Mouse (Mus musculus) stomach, embryonic 16.5 days (tissue): Measurements from ENCODE around the gene Pcsk5. TPM values are rescaled to one million over a fixed set of nuclear protein-coding genes. Genes with fewer than 3 reads are reported as not detected.
A peak's percentile ranks its signal among the peaks of the same experiment; 100 is the strongest.

Experiments used
- ATAC-seq: fragments of 200-750 bp; cut with Nextera tagmentation; 2 replicates; pipeline ENCODE4 v1.8.0; 2017; ENCODE audit warnings: moderate number of reproducible peaks, moderate TSS enrichment; ENCODE audit not compliant: insufficient read depth, low FRiP score
- H3K27ac ChIP-seq: fragments of 300-500 bp; sonication (generic); 2 replicates; pipeline ENCODE4 v1.5.1; 2014; ENCODE audit warnings: low read length
- H3K27me3 ChIP-seq: fragments of 300-500 bp; sonication (generic); 2 replicates; pipeline ENCODE4 v1.6.1; 2014; ENCODE audit warnings: low read length, control low read depth, mixed read lengths; ENCODE audit not compliant: control insufficient read depth, insufficient read depth
- H3K36me3 ChIP-seq: fragments of 300-500 bp; sonication (generic); 2 replicates; pipeline ENCODE4 v1.6.1; 2014; ENCODE audit warnings: low read length; ENCODE audit not compliant: control insufficient read depth, insufficient read depth
- H3K4me1 ChIP-seq: fragments of 300-500 bp; sonication (generic); 2 replicates; pipeline ENCODE4 v1.6.1; 2014; ENCODE audit warnings: low read length, control low read depth, mixed read lengths; ENCODE audit not compliant: control insufficient read depth, insufficient read depth
- H3K4me2 ChIP-seq: fragments of 300-500 bp; sonication (generic); 2 replicates; pipeline ENCODE4 v1.6.1; 2014; ENCODE audit warnings: low read depth, low read length, mixed read lengths
- H3K4me3 ChIP-seq: fragments of 300-500 bp; sonication (generic); replicated peaks from 2 replicates; pipeline ENCODE4 v1.5.1; 2014; ENCODE audit warnings: mild to moderate bottlenecking, low read length
- H3K9ac ChIP-seq: fragments of 300-500 bp; sonication (generic); 2 replicates; pipeline ENCODE4 v1.6.1; 2014; ENCODE audit warnings: low read length
- H3K9me3 ChIP-seq: fragments of 300-500 bp; sonication (generic); replicated peaks from 2 replicates; pipeline ENCODE4 v1.6.1; 2016; ENCODE audit warnings: low read length, control low read depth; ENCODE audit not compliant: control insufficient read depth
- WGBS: fragments of 180-500 bp; shearing (Covaris S2); extraction: QIAGEN DNeasy Blood & Tissue Kit; methylation state at CpG from one replicate; pipeline ENCODE4 v1.1.7; 2014; 5-methylcytosine and 5-hydroxymethylcytosine counted together
- polyA plus RNA-seq: library from polyadenylated mRNA; unstranded; fragments of >200 nt; fragmentation: Nextera tagmentation; extraction: Ambion mirVana; gene quantifications from 2 replicates; pipeline ENCODE4 v1.2.1, GENCODE M21; 2015

Gene Pcsk5
- polyA plus RNA-seq, 1 experiment from 2014 or later = 12.1 TPM

DNA sequence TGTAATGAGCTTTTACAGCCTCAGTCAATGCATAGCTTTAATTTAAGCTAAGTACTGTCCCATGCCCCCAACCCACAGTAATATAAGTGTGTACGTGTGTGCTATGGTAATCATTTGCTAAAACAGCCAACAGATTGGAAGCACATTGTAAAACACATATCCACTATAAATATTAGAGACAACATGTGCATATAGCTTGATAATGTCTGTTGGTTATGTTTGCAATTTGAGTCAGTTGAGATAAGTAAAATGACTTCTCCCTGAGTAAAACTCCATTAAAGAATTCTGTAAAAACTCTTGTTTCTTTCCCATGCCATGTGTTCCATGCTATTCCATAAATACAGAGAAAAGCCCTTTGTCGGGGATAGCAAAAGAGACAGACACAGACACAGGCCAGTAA, 4.2 kb upstream of the Pcsk5 start:
- Histone ChIP-seq H3K27ac (no peak overlapping the region), H3K4me1 (peaks cover 5% of the 10 kb centered on the region; the same call in 1 of the 2 replicates), H3K36me3 (no peaks in the 10 kb centered on the region), H3K4me3 (no peak overlapping the region), H3K9ac (no peak overlapping the region), H3K4me2 (no peak overlapping the region), H3K27me3 (no peaks in the 10 kb centered on the region), H3K9me3 (no peaks in the 10 kb centered on the region)
- 82% methylated on average over 2 of the region's 2 CpGs for WGBS
- ATAC-seq = no peak

DNA sequence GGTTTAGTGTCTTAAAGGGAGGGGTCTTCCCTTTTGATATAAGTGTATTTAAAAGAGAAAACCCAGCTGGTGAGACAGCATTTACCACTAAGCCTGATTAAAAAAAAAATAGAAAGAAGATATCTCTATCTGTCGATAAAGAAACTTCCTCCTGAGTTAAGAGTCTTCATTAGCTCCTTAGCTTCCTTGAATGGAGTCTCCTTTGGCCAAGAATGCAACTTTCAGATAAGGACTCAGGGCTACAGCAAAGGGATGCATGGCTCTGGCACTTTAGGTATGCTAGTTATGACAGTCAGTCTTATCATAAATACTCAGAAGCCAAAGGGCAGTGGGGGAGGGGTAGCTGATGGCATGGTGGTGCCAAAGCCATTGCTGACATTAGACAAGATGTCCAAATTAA, 2.4 kb upstream of the Pcsk5 start:
- no peak for ATAC-seq
- H3K9ac ChIP-seq = no peak overlapping the region

DNA sequence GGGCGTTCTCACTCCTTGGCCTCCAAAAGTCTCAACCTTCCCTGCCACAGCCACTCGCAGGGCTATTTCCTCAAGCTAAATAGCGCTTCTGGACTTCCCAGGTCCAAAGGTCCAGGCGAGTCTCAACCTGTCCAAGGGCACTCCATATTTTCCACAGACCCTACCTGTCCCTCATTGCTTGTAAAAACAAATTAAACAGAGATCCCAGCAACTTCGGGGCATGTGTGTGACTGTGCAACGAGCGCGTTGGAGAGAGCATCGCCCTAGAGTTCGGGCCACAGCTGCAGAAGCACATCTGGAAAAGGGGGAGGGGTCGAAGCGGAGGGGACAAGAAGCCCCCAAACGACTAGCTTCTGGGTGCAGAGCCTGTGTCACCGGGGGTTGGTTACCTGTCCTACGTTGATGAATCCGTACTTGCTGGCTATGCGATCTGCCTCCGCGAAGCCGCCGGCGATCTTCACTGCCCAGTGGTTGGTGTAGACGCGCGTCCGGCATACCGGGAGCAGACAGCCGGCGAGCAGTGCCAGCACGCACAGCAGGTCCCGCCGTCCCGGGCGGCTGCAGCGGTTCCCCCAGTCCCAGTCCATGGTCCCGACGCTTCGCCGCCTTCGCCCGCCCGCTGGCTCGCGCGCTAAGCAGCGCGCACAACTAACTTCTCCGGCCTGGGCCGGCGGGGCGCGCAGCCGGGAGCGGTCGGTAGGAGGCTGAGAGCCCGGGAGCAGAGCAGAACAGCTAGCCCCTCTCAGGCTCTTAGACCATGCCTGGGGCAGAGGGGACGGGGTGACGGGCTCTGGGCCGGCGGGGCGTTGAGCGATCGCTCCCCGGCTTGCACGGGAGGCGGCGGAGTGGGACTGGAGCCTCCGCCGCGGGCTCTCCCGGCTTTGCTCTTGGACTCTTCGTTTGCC, 614 bp downstream of the Pcsk5 start:
- peak; percentile 83 for ATAC-seq
- whole genome bisulfite sequencing = under 1% methylated on average over 71 of the region's 72 CpGs
- Histone ChIP-seq H3K36me3 (no peaks in the 10 kb centered on the region), H3K27ac (peak overlapping the region; percentile 80), H3K4me1 (peaks cover 7% of the 10 kb centered on the region; the same call in 1 of the 2 replicates), H3K4me2 (peak overlapping the region; percentile 90), H3K27me3 (no peaks in the 10 kb centered on the region), H3K4me3 (peak overlapping the region; percentile 83), H3K9ac (peak overlapping the region; percentile 88), H3K9me3 (no peaks in the 10 kb centered on the region)

More for the DNA sequence above, 2.4 kb upstream of the Pcsk5 start:
- Histone ChIP-seq H3K4me1 (peaks cover 7% of the 10 kb centered on the region; the same call in 1 of the 2 replicates), H3K9me3 (no peaks in the 10 kb centered on the region), H3K4me2 (no peak overlapping the region), H3K36me3 (no peaks in the 10 kb centered on the region), H3K27me3 (no peaks in the 10 kb centered on the region), H3K27ac (no peak overlapping the region), H3K4me3 (no peak overlapping the region)
- WGBS = 50% methylated on average over 1 of the region's 1 CpGs

DNA sequence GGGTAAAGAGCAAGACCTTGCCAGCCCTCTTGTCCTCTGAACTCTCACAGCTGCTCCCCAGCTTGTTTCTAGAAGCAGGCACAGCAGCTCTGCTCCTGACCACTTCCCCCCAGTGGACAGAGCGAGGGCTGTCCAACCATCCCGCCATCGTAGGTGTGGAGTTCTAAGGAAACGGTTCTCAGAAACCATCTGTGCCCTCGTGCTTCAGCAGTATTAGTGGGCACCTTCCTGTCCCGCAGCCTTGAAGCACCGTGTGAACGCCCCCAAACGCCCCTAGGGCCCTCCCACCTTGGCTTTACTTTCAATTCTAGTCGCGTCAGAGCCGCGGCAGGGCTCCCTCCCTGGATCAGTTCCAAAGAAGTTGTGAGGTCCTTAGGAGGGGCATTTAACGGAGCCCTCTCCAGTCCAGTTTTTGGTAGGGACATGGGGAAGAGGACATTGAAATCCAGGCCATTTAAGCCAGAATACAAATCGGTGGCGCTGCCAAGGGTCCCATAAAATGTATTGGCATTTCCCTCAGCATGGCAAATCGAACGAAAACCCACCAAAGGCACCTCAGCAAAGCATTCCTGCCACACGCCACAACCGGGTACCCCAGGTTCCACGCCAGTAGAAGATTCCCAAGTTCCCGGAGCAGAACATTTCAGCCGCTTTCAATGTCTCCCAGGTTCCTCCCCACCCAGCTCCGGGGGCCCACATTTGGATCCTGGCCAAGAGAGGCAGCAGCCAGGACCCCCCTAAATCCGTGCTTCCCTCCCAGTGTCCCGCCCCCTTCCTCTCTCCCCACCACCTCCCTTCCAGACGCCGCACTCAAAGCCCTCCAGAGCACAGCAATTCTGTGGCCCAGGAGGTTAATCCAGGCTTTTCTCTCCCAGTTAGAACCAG, 1.5 kb downstream of the Pcsk5 start:
- Histone ChIP-seq H3K36me3 (no peaks in the 10 kb centered on the region), H3K9me3 (no peaks in the 10 kb centered on the region), H3K27me3 (no peaks in the 10 kb centered on the region), H3K4me1 (peaks cover 7% of the 10 kb centered on the region; the same call in 1 of the 2 replicates), H3K4me2 (peak overlapping the region; percentile 90), H3K27ac (peak overlapping the region; percentile 2; the same call in 1 of the 2 replicates), H3K4me3 (peak overlapping the region; percentile 83), H3K9ac (peak overlapping the region; percentile 88)
- ATAC-seq = no peak
- under 1% methylated on average over 28 of the region's 28 CpGs for WGBS

DNA sequence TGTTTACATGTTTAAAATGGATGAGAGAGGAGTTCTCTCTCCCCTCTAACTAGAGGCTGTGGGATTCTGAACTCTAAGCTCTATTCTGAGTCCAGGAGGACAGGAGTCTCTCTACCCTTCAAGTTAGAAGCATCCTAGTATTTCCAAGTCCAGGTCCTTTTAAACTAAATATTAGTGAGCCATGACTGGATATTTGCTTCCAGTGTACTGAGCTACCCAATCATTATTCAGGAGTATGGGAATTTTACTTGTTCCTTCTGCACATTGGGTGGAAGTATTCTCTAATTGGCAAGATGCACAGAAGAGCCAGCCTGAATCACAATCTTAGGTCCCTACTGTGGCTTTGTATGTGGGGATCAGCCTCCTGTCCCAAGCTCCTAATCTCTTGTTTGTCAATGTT, 2.5 kb downstream of the Pcsk5 start:
- Histone ChIP-seq H3K4me3 (peak overlapping the region; percentile 83; the same call in 1 of the 2 replicates), H3K9ac (no peak overlapping the region)

DNA sequence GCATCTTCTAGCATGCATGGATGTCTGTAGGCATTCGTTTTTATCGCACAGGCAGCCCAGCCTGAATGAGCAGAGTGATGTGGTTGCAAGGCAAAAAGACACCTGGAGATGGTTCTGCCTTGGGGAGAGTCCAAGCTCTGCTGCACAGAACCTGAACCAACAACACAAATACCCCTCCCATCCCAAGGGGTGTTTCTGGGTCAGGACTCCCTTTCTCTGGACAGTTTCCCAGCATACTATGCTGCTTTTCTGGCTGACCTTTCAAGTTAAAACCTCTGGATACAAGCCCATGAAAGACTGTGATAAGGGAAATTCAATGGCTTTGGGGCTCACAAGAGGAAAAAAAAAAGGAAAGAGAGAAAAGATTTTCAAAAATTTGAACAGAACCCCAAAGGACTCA, 6.1 kb downstream of the Pcsk5 start:
- no peaks in the 10 kb centered on the region for H3K36me3 ChIP-seq
- no peak for ATAC-seq
- H3K4me3 ChIP-seq = no peak overlapping the region
- no peak overlapping the region for H3K9ac ChIP-seq
- no peak overlapping the region for H3K4me2 ChIP-seq
- H3K27me3 ChIP-seq = no peaks in the 10 kb centered on the region
- 79% methylated on average over 2 of the region's 2 CpGs for WGBS
- H3K27ac ChIP-seq = no peak overlapping the region
- 0 out of 2 replicates have a peak, but pooled peaks cover under 1% of the 10 kb centered on the region for H3K4me1 ChIP-seq
- H3K9me3 ChIP-seq = no peaks in the 10 kb centered on the region

More for the DNA sequence above, 2.5 kb downstream of the Pcsk5 start:
- Histone ChIP-seq H3K4me1 (peaks cover 7% of the 10 kb centered on the region; the same call in 1 of the 2 replicates), H3K27me3 (no peaks in the 10 kb centered on the region), H3K4me2 (no peak overlapping the region), H3K36me3 (no peaks in the 10 kb centered on the region), H3K9me3 (no peaks in the 10 kb centered on the region), H3K27ac (no peak overlapping the region)
- no peak for ATAC-seq

DNA sequence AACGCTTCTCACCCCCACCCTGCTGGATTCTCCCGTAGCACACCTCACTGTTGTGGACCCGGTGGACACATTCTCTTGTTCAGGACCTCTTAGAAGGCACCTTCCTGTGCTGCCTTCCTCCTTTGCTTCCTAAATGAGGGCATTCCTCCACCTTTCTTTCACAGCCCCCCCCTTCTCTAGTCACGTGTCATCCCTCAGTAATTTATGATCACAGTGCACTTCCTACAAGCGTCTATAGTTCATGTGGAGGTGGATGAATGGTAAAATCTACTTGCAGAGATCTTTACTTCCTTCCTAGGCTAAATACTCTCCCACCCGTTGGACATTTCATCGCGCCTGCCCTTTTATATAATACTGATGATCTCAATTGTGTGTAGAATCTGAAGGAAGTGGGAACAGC, 9.0 kb downstream of the Pcsk5 start:
- Histone ChIP-seq H3K4me3 (no peak overlapping the region), H3K27me3 (no peaks in the 10 kb centered on the region), H3K4me1 (no peaks in the 10 kb centered on the region), H3K36me3 (no peaks in the 10 kb centered on the region), H3K27ac (no peak overlapping the region), H3K9ac (no peak overlapping the region), H3K4me2 (no peak overlapping the region), H3K9me3 (no peaks in the 10 kb centered on the region)
- no peak for ATAC-seq
- 69% methylated on average over 8 of the region's 8 CpGs for whole genome bisulfite sequencing

DNA sequence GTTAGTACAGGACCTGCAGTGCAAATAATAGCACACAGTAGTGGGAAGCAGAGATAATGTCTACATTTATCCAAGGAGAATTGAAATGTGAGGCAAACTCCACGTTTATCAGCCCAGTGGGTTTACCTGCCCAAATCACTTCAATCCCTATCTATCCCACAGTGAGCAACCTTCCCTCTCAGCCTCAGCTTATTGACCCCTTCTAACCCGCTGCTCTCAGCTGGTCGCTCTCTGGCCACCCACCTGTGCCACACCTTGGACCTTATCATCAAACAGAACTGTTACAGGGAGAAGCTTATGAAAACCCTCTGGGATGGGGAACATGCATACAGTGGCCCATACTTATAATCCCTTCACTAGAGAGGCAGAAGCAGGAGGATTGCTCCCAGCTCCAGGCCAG, 10.7 kb downstream of the Pcsk5 start:
- WGBS = 59% methylated on average over 3 of the region's 3 CpGs
- peak; percentile 29; the same call in 1 of the 2 replicates for ATAC-seq
- Histone ChIP-seq H3K4me2 (no peak overlapping the region), H3K4me1 (no peaks in the 10 kb centered on the region), H3K27ac (no peak overlapping the region), H3K27me3 (no peaks in the 10 kb centered on the region), H3K9me3 (no peaks in the 10 kb centered on the region), H3K9ac (no peak overlapping the region), H3K4me3 (no peak overlapping the region), H3K36me3 (no peaks in the 10 kb centered on the region)

DNA sequence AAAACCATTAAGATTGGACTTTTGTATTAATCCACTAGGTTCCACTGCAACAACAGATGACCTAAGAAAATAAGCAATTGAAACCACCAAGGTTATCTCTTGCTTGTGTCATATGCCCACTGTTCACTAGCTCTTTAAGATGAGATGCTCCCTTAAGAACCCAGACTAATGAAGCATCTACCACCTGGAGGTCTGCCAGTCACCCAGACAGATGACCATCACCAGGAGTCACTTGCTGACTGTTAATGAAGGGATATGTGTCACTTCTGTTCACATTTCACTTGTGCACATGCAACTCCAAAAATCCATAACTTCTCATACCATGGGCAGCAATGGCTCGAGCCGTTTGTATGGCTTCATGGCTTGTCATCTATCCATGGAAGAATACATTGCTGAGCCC, 17.4 kb downstream of the Pcsk5 start:
- Histone ChIP-seq H3K4me3 (no peak overlapping the region), H3K27me3 (no peaks in the 10 kb centered on the region), H3K9ac (no peak overlapping the region), H3K36me3 (no peaks in the 10 kb centered on the region), H3K4me1 (no peaks in the 10 kb centered on the region), H3K4me2 (no peak overlapping the region), H3K9me3 (no peaks in the 10 kb centered on the region), H3K27ac (no peak overlapping the region)
- WGBS = 97% methylated on average over 2 of the region's 2 CpGs
- ATAC-seq = no peak
